Mouse (Mus musculus): ENCODE data around the gene Odf3l1.

GRCm38 (mm10) chr9:56887581-56887980, 23.1 kb upstream of the Odf3l1 start:
- TF ChIP-seq TAL1 (IDR thresholded peaks at IDR 0.05; ENCODE audit: low read length) (no peak), GATA1 (IDR thresholded peaks at IDR 0.05; ENCODE audit: low read length) (no peak)

Measured in erythroblast, embryonic 14.5 days (primary cell).